Mouse (Mus musculus) retina, adult 2 months (tissue): Measurements from ENCODE around the gene Xylt1.

Experiments
- DNase-seq: peaks from one replicate; pipeline ENCODE4 v3.0.0-alpha.2; 2012; ENCODE audit warnings: low read depth, low spot score

Gene Xylt1

DNA sequence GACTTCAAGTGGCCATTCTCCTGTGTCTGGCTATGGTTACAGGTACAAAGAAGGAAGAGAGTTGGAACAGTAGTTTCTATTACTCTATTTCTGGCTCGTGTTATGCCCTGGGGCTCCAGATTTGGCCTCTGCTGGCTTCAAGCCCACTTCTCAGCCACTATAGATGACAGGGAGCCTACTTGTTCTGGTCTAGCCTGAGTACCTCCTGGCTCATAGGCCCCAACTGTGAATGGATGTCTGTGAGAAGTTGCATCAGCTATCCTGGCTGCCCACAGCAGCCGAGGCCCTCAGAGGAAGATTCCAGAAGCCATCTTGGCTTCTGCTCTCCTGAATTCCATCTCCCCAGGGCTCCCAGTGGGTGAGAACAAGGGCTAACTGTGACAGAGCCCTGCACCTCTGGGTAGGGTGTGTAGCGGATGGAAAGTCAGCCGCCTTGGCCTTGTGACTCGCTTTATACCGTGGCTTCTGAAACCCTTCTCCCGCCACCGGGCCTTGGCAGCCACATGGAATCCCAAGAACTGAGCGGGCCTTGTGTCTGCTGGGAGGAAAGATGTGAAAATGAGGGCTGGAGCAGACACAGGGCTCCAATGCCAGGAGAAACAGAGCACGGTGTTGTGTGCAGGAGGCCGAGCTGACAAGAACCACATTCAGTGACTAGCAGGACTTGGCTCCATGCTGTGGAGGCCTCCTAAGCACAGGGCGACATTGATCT is 55.1 kb downstream of the Xylt1 start:
- no peak for DNase-seq

DNA sequence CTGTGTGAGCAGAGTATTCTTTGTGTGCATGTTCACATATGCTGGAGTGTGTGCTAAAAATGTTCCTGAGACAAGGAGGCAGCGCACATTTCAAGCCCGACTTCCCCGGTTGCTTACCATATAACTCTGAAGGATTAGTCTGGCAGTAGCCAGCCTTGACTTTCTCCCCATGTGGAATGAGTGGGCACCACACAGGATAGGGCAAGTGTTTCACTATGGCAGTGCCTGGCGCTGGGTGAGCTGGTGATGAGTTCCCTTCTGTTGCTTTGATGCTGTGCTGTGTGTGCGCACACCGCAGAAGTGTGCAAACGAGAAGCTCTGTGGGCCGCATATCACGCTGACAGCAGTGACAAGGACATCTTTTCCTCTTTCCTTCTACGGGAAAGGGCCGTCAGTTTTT is 56.1 kb downstream of the Xylt1 start:
- no peak for DNase-seq

DNA sequence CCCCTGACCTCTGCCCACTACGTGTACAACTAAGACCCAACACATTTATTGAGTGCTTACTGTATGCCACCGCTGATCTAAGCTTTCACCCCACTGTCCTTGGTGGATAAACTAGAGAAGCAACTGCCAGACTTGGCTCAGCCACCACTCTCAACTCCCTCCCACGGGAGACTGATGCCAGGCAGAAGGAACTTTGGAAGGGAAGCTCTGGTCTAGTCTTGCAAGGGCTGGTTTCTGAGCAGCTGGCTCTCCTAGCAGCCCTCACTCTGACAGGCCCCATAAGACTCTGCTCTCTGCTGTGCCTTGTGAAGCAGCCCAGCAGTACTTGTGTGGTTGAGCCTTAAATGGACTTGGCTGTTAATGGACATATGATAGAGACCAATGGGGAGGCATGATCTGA is 60.2 kb downstream of the Xylt1 start:
- DNase-seq, result no peak

DNA sequence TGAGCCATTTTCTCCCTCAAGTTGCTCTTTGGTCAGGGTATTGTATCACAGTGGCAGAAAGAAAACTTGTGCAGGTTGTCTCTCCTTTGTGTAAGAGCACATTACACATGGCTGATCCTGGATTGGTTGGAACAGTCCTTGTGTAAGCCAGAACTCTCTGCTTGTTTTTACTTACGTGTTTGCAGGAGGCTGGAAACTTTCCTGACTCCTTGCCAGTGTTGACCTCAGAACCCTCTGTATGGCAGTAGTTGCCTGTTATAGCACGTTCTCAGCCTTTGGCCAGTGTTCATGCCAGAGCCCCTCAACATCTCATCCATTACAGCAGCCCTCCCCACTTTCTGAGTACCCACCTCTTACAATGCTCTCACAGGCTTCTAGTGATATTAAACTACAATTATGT is 61.9 kb downstream of the Xylt1 start:
- DNase-seq, result no peak

DNA sequence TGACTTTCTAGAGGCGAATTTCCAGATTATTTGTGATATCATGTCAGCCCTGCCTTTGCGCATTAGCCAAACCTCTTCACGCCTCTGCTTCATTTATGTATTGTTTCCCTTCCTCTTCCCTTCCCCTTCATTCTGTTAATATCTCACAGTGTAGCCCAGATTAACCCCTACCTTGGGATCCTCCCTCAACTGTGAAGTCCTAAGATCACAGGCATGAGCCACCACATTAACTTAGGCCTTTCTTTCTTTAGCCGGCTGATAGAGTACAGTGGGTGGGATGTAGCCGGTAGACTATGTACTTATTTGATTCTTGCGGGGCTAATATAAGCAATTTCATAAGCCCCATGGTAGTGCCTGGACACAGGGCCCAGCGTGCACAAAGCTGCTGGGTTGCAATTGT is 62.4 kb downstream of the Xylt1 start:
- no peak for DNase-seq

DNA sequence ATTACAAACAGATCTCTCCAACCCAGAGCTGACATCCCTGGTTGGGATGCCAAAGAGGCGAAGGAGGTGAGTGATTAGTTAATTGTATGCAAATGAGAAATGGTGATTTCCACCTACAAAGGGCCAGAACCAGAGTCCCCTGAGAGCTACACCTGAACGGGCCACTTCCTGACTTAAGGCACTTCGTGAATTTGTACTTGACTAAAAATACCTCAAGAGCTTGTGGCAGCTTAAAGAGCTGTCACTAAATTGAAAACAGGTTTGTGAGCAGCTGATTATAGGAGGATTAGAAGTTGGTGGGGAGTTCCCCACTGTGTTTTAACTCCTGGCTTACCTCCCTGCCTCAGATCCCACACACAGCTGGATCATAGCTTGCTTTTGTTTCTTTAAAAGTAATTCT is 64.7 kb downstream of the Xylt1 start:
- DNase-seq, result peak; percentile 57

DNA sequence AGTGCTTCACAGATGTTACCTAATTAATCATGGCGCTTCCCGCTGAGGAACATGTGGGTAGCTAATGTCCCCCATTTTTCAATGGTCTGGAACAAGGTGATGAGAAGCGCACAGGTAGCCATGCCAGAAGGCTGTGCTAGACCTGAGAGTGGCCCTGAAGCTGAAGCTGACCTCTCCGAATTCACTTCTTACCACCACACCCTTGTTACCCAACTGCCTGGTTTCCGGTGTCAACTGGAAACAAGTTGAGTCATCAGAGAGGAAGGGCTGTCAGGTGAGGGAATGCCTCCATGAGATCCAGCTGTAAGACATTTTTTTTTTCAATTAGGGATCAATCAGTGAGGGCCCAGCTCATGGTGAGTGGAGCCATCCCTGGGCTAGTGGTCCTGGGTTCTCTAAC is 68.8 kb downstream of the Xylt1 start:
- DNase-seq, result no peak

DNA sequence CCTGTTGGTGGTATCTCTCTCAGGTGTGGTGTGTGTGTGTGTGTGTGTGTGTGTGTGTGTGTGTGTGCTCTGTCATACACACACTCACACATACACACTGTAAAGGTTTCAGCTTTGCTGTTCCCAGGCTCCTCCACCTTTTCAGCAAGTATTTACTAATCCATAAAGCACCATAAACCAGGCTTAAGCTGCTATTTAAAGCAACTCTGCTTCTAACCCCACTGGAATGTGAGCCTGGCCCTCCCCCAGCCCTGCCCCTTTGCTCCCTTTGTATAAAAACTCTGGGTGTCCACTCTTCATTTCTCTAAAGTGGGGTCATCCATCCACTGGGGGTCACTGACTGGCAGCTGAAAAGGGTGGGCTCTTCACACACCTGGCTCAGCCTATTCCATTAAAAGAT is 70.4 kb downstream of the Xylt1 start:
- peak; percentile 60 for DNase-seq

DNA sequence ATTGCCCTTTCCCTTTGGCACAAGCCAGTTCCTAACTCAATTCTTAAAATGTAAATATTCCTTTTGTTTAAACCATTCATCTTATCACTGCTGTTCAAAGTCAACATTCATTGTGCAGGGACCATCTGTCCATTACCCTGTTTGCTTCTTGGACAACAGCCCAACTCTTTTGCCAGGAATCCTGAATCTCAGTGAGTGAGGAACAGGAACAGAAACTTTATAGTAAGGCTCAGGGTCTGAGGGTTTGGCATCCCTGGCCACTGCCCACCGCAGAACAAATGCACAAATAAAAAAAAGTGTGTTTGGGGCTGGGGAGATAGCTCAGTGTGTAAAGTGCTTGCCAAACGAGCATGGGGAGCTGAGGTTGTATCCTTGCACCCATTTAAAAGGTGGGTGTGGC is 71.5 kb downstream of the Xylt1 start:
- DNase-seq, result no peak

DNA sequence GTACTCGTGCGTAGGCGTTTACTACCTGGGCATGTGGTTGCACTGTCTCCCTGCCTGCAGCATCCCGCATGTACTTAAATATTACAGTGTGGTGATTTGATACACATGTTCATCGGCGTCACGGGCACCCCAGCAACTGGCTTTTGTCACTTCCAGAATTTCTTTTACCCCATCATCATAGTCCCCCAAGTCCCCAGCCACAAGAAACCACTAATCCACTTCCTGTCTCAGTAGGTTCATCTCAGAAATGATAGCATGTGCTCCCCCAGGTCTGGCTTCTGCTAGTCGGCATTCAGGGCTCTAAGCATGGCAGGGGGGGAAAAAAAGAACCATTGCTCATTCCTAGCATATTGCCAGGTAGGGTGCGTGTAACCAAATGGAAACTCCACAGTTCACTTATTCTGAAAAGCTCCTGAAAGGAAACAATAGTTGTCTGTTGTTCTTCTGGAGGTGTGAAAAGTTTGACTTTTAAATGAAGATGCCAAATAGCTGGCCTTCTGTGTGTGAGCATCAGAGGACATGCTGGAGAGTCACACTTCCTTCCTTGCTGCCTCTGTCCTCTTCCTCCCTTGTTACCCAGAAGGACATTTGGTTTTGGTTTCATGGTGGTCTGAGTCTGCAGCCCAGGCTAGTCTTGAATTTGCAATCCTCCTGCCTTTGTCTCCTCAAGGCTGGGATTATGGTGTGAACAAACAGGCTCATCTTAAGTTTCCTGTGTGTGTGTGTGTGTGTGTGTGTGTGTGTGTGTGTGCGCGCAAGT is 74.2 kb downstream of the Xylt1 start:
- no peak for DNase-seq

DNA sequence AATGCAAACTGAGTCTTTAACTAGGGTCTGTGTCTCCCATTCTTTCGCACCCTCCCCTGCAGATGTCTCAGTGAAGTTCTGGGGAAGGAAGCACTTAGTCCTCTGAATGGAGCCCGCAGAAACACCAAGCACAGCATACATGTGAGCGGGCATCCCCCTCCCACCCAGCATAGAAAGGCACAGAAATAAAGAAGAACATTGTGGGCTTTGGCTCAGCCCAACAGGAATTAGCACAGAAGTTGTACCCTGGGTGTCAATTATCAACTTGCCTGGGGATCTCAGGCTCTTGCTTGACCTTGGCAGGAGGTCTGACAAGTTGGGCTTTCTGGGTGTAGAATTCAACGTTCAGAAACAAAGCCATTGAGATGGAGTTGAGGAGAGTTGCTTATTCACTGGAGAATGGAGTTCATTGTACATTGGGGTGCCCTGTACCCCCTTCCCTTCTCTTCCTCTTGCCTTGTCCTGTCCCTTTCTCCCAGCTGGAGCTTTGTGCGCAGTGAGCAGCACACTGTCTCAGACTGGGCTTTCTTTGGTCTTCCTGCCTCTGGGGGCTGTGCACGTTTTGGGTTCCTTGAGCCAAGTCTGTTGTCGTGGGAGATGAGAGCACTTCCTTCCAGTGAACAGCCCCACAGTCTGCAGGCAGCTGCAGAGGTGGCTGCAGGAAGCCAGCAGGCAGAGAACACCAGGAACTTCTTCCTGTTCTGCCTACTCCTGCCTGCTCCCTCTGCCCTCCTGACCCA is 81.6 kb downstream of the Xylt1 start:
- DNase-seq, result no peak

DNA sequence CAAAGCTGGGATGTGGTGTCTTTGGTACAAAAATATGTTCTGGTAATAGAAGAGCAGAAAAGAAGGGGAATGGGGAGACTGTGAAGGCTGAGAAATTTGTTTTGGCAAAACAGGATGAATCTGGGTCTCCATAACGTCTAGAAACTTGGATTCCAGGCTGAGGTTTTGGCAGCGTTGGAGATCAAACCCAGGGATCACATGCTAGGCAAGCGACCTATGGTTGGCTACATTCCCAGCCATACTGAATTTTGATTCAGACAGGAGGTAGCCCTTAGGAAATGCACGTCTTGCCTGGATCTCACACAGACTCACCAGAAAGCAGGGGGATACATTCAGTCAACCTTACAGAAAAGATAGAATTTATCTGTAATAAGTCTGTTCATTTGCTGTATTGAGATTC is 84.2 kb downstream of the Xylt1 start:
- DNase-seq, result no peak

DNA sequence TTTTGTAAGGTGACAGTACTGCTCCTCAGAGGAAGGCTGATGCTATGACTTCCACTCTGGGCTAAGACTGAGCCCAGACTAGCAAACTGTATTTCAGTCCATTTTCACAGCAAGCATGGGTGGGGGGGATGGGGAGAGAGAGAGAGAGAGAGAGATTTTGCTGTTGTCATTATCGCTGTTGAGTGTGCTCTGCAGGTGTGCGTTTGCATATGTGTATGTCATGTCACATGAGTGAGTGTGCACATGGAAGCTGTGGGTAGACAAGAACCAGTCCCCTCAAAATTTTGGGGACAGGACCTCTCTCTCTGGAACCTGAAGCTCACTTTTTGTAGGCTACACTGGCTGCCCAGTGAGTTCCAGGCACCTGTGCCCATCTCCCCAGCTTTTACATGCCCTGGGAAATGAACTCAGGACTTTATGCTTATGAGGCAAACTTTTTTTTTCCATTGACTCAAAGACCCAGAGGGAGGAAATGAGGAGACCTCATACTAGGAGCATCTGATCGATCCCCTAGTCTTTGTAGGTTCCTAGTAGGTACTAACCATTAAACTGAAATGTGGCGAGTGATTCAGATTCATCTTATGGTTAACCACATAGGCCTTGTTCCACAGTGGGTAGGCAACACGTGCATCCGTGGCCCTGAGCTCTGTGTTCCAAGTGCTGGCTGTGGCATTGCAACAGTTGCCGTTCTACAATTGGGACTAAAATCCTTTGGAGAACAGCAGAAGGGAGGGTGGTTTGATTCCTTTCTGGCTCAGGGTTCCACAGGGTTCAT is 85.4 kb downstream of the Xylt1 start:
- no peak for DNase-seq

DNA sequence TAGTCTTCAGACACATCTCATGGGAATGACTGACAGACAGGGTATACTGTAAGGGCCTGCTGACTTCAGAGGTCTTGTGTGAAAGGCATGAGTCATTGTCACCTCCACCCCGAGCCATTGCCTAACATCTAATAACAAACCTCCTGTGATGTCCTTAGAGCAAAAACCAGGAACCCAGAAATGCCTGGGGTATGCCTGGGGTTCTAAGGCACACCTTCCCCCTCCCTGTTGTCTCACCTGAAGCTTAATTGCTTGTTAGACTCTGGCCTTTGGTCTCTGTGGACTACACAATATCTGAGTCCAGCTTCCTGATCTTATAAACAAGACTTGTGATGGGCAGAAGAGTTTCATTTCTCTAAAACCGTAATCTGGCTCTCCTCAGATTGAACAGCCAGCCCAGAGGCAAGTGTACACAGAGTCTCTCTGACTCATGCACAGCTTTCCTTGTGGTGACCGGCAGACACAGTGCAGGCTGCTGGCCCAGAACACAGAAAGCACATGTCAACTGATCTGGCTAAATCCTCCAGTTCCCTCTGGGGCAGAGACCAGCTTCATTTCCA is 89.5 kb downstream of the Xylt1 start:
- no peak for DNase-seq

DNA sequence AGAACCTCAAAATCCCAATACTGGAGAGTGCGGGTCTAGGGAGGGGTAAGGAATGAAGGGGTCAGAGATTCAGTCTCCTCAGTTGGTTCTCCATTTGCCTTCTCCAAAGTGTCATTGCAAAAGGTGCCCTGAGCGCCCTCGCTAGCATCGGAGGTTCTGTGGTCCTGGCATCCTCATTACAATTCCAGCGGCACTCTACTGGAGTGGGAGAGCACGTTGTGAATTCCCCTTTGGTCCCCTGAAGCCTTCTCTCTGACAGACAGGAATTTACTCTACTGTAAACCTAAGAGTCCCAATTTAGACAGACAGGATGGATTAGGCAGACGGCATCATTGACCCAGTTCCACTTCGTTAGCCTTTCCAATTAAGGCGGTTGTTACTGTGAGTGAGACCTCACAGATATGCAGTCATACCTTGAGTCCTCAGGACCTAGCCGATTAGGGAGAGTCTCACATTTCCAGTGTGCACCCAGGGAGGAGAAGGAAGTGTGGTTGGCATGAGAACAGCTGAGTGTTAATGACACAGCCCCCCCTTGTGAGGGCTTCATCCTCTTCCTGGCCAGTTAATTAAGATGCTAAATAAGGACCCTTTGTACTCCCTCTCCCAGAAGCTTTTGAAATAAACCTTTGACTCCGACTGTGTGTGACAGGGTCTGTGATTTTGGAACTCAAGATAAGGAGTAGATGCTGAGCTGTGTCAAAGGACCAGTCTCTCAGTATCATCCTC is 91.4 kb downstream of the Xylt1 start:
- peak; percentile 57 for DNase-seq

DNA sequence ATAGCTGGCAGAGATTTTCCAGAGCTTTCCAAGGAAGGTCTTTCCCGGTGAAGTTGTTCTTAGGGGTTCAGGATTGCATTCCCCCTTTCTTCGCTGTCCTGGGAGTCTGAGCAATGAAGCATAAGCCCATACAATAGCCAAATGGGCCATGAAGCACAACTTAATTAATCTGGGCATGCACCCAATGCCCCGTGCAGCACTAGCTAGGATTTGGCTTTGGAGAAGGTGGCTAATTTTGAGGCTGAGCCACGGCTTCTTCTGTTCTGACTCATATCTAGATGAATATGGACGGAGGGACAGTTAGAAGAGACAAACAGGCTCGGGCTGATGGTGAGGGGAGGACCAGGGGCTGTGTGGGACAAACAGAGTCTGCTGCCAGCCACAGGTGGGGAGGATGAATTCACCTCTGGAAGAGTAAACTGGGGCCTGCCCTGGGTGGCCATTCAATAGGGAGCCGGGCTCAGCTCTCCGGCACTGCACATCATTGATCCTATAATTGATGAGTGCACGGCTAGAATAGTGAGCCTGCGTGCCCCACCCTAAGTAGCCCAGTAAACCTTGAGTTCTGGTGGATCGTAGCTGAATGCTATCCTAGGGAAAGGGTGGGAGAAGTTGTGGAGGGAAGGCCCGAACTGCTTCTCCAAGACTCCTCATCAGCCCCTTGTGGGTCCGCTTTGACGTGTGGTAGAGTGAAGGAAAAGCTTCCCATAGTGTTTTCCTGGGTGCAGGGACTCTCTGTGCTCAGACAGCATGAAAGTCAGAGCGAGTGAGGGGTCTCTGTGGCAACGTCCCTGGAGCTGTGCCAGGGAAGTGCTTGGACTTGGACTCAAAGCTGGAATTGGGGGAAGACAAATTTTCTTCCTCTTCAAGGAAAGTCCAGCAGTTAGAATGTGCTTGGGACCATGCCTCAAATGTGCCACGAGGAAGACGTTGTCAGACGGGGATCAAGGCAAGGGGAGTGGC is 92.3 kb downstream of the Xylt1 start:
- DNase-seq, result no peak

DNA sequence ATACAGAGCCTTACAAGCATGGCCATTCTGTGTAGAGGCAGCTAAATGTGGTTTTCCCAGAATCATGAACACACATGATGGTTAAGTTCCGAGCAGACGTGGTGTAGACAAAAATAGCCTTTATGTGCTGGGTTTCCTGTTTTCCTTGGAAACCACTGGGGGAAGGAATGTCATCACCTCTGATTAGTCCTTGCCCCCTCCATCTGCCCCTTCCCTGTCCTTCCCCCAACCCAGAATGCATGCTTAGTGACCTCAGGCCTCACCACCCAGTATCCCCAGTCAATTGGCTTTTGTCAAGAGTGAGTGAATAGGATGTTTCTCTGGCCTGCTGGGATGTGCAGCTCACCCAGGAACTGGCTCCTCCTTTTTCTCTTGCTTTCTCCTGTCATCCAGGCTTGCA is 93.5 kb downstream of the Xylt1 start:
- no peak for DNase-seq

DNA sequence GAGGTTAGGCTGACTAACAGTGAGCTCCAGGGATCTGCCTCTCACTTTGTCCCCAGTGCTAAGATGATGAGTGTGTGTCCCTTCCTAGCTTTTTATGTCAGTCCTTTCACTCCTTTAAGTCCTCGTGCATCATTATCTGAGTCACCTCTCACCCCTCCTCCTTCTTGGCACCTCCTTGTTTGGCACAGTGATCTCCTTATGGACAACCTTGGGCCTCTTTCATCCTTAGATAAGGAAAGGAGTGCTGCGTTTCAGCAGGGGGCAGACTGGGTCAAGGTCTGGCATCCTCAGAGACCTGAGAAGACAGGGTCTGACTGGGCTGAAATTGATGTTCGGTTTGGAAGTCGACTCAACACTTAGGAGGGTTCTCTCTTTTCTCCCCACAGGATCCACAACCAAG is 94.3 kb downstream of the Xylt1 start:
- DNase-seq, result no peak

DNA sequence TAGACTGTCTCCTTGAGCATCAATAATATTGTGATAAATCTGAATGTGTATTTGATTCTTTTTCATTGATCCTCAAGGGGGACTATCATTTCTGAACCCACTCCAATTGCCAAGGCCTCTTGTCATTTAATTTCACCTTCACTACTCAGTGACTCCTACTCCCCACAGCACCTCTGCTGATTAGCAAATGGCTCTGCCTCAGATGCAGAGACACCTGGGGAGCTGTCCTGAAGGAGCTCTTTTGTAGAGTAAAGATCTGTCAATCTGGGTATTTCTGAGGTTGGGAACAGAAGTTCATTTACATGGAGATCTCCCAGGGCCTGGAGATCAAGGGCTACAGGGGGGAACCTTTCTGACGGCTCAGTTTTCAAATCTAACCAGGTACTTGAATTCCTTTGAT is 98.2 kb downstream of the Xylt1 start:
- DNase-seq, result no peak

DNA sequence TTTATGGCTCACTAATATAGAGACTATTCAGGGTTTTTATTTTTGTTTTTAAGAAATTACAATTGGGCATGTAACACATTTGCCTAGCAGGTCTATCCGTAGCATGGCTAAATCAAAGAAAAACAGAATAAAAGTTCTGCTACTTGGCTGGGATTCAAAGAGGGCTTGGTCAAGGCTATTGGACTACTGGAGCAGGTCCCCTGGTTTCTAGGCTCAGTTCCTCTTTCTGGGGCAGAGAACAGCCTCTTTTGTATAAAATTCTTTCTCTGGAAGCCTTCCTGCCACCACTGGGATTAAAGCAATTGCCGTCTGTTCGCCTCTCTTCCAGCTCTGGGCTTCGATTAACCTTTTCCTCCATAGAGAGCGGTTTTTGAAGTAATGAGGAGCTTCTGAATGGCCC is 100.1 kb downstream of the Xylt1 start:
- DNase-seq, result no peak
